Mouse (Mus musculus) inflammation-experienced regulatory T-cells, adult 6 months (primary cell): ENCODE results near the gene Gm10447. TPM values are rescaled to one million over a fixed set of nuclear protein-coding genes. Genes with fewer than 3 reads are reported as not detected.
"Not testable (repeated sequence)": the region's sequence is repeated elsewhere in the genome, so short reads cannot be mapped to it uniquely, and the experiment has no call there.

Source experiments
- ATAC-seq: one replicate; pipeline ENCODE4 v1.8.0; 2017
- polyA plus RNA-seq, 3 experiments: library from polyadenylated mRNA; unstranded; fragments of 100-300 nt; shearing (Covaris generic); gene quantifications; one replicate each; pipeline ENCODE4 v1.2.1; 2017

Gene Gm10447
- polyA plus RNA-seq, 3 experiments from 2014 or later, result not detected

DNA sequence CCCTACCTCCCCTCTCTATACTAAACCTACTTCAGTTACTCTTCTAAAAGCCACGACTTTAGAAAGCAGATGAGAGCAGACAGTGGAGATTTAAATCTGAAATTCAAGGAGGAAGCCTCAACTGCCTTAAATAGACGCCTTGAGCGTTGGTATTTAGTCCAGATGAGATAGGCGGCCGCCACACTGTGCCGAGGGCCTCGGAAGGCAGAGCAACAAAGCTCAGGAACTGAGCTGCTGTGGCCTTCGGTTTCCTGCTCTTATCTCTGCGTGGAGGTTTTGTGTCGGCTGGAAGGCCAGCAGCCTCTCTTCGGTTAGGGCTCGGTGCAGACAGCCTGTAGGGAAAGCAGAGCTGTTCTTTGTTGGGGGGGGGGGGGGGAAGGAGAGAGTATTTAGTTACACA, 15.0 kb downstream of the Gm10447 start:
- ATAC-seq, result no peak

- ATAC-seq, result no peak
These were observed 20.6 kb downstream of the Gm10447 start for GRCm38 (mm10) chr11:53436338-53436737.

DNA sequence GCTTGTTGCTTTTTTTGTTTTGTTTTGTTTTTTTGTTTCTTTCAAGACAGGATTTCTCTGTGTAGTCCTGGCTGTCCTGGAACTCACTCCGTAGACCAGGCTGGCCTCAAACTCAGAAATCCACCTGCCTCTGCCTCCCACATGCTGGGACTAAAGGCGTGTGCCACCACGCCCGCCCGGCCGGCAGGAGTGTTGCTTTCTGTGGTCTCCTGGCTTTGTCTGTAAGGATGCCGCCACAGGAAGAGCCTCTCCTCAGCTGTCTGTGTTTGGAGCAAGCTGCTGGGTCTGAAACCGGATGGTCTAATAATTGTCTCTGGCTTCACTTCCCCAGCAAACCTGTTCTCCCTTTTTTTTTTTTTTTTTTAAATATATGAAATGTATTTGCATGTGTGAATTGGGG, 21.4 kb downstream of the Gm10447 start:
- no peak for ATAC-seq

- no peak for ATAC-seq
These were observed 23.9 kb downstream of the Gm10447 start for GRCm38 (mm10) chr11:53433057-53433456.

- no peak for ATAC-seq
These were observed 25.4 kb downstream of the Gm10447 start for GRCm38 (mm10) chr11:53431347-53432056.

GRCm38 (mm10) chr11:53430670-53431346, 26.1 kb downstream of the Gm10447 start, which contains the start of the genes Uqcrq and Gdf9:
Uqcrq (minus strand) TSS chr11:53430831.
Gdf9 (plus strand) TSS chr11:53431023.
- peak; percentile 94 for ATAC-seq

- peak; percentile 28 for ATAC-seq
These were observed 26.6 kb downstream of the Gm10447 start for GRCm38 (mm10) chr11:53430300-53430669.

DNA sequence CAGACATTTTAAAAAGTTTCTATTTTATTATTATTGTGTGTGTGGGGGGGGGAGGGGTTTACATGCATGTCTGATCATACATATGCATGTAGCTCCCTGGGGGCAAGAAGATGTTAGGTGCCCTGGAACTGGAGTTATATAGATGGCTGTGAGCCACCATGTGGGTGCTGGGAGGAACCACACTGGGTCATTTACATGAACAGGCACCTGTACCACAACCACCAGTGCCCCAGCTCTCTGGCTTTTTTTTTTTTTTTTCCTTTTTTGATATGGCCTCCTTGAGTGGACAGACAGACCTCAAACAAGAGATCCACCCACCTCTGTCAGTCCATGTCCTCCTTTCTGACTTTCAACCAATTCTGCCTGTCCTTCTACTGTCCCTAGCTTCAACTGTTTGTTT, 27.7 kb downstream of the Gm10447 start:
- no peak for ATAC-seq

DNA sequence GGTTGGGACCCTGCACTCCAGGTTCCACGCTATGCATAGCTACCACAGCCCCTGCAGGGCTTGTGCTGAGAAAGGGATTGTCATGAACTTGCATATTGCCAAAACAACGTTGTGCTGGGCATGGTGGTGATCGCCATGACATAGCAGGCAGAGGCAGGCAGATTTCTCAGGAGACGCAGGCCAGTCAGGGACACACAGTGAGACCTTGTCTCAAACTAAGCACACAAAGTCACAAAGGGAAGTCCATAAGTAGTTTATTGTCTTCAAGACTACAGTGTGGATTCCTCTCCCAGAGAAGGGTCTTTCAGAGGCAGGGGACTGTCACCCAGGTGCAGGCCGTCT, 28.2 kb downstream of the Gm10447 start:
- ATAC-seq, result no peak

DNA sequence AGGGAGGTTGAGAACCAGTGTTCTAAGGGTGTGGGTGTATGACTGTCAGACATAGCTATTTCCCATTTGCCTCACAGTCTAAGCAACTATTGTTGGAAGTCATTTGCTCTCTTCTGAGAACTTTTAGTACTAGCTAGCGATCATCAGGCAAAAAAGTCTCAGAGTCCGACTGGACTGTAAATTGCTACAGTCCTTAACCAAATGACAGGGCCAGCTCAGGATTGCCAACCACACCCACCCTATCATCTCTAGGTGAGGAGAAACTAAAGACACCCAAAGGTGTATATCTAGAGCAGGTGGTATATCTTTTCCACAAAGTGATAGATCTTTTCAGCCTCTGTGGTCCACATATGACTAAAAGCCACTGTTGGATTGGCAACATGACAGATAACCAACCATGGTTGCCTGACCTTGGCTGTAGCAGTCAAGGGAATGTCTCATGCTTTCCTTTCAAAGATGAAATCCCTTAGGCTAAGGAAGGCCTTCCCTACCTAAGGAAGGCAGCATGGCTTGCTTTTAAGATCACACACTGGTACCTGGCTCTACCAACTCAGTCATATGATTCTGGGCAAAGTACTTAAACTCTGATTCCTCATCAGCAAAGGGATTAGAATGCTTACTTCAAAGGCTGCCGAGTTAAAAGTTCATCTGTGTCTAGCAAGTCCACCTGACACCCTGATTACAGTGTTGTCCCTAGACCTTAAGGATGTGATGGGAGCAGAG, 28.8 kb downstream of the Gm10447 start:
- ATAC-seq, result no peak

- not testable (repeated sequence) for ATAC-seq
These were observed 30.0 kb downstream of the Gm10447 start for GRCm38 (mm10) chr11:53426914-53427313.

- no peak for ATAC-seq
These were observed 31.1 kb downstream of the Gm10447 start for GRCm38 (mm10) chr11:53425711-53426255.

GRCm38 (mm10) chr11:53425251-53425650, 31.7 kb downstream of the Gm10447 start:
- no peak for ATAC-seq

DNA sequence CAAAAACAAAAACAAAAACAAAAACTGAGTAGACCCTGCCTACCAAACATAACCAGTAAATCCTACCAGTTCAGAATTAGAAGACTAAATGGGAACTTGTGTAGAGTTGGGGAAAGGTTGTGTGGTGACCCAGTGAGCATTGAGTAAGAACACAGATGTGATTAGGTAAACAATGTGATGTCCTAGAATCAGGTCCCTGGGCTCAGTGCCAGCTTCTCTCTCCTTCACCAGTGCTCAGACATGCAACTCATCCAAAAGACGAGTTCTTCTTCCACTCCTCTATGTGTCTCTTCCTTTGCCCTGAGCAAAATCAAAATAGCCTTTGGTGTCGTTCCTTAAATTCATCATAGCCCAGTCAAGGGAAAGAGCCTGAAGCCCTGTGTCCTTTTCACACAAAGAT, 32.1 kb downstream of the Gm10447 start:
- no peak for ATAC-seq

DNA sequence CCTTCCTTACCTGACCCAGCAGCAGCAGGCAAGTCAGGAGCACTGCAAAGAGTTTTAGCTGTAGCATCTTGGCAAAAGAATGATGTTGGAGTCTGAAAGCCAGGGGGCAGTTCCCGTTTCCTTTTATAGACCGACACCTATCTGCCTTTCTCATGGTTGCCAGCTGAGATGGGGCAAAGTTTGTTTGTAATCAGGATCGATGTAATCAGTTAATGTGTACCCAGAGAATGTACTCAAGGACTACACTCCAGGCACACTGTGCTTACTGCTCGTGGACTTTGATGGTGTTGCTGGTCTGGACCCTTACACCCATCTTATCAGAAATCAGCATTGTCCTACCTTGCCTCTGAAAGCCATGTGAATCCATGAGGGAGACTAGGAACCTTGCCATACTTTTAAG, 33.9 kb downstream of the Gm10447 start, which contains the start of gene Leap2:
Gene Leap2 (minus strand): TSS at position 135 of the 400 bp plus-strand sequence.
- ATAC-seq, result no peak

DNA sequence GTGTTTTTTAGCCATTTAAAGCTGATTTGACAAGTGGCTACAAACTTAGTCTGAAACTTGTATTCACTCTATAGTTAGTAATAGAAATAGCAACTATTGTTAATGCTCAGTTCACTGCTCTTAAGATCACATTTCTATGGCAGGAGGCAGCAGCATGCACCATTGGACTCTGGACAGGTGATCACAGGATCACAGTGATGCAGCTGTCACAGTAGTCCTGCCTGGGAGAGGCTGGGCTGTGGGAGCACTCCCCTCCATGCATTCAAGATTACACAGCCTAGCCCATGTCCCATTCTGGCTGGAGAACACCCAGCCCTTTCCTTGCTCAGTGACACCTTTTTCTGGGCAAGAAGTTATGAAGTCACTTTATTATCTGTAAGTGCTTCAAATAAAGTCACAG, 38.9 kb downstream of the Gm10447 start:
- ATAC-seq, result no peak

GRCm38 (mm10) chr11:53413871-53414270, 43.0 kb downstream of the Gm10447 start:
- no peak for ATAC-seq

GRCm38 (mm10) chr11:53411738-53412137, 45.2 kb downstream of the Gm10447 start:
- ATAC-seq, result peak; percentile 32

Other genes with a start within 250 kb of the Gm10447 start
- gene Hspa4, start 156.7 kb downstream of the Gm10447 start, polyA plus RNA-seq, result 10 to 100 TPM; 30.1 to 36.3 (median 35.3) TPM
- gene Zcchc10, start 132.4 kb downstream of the Gm10447 start, polyA plus RNA-seq, result 10 to 100 TPM; 29.3 to 29.9 (median 29.4) TPM
- gene Aff4, start 106.3 kb downstream of the Gm10447 start, polyA plus RNA-seq, result 10 to 100 TPM; 11.3 to 18.2 (median 14.1) TPM
- under 1 TPM in 2 of 3 experiments, not detected in 1; 0.67 to 0.96 TPM for gene Leap2, start 33.9 kb downstream of the Gm10447 start, polyA plus RNA-seq
- 100 to 1,000 TPM; 384 to 446 (median 387) TPM for gene Uqcrq, start 26.3 kb downstream of the Gm10447 start, polyA plus RNA-seq
- not detected for gene Gdf9, start 26.1 kb downstream of the Gm10447 start, polyA plus RNA-seq
- gene Shroom1, start 95 bp upstream of the Gm10447 start, polyA plus RNA-seq, result under 1 TPM in 1 of 3 experiments, not detected in 2; 0.10 TPM
- not detected for gene Gm9837, start 13.4 kb upstream of the Gm10447 start, polyA plus RNA-seq
- not detected for gene Gm9945, start 23.1 kb upstream of the Gm10447 start, polyA plus RNA-seq
- not detected for gene Sowaha, start 23.2 kb upstream of the Gm10447 start, polyA plus RNA-seq
- gene Sept8, start 62.1 kb upstream of the Gm10447 start, polyA plus RNA-seq, result 1 to 10 TPM; 1.1 to 1.2 (median 1.1) TPM
- gene Kif3a, start 110.3 kb upstream of the Gm10447 start, polyA plus RNA-seq, result 10 to 100 TPM in 2 of 3 experiments, 1 to 10 TPM in 1; 5.5 to 11.6 (median 11.6) TPM
- 10 to 100 TPM in 2 of 3 experiments, 1 to 10 TPM in 1; 3.1 to 26.5 (median 14.7) TPM for gene Il4, start 161.6 kb upstream of the Gm10447 start, polyA plus RNA-seq
- not detected for gene Il13, start 177.6 kb upstream of the Gm10447 start, polyA plus RNA-seq